In the genomic region with DNA sequence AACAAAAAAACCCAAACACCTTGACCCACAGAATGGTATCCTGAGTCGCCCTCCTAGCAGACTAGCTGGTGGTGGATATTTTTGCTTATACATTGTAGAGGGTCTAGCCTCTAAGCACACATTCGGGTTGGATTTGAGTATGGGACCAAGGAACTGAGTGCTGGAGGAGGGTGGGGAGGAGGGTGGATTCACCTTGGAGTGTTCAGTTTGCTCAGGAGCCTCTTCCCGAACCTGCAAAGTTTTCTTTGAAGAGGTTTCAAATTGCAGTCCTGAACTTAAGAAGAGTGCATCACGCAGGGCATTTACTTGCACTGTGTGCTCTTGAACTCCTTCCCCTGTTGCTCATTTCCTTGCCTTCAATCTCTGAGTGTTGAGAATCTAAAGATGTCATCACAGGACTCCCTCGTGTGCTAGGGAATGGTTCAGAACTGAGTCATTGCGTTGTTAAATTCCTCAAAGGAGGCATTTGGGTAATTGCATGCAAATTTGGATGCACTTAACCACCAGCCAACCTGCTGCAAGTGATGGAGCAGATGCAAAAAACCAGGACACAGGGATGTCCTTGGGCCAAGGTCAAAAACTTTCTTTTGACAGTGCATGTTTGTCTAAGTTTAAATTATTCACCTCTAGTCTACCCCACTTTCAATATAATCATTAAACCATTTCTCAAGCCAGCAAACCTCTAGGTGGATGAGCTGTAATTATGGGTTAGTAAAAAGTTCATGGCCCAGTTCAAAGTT, we compare ENCODE assay signal across 8 mouse cellular contexts. TPM values are rescaled to one million over a fixed set of nuclear protein-coding genes. Genes with fewer than 3 reads are reported as not detected.
DNase-seq lines count a peak whose midpoint lies in the region; ATAC-seq lines count a peak whose summit lies in the region.

No protein-coding gene starts in this region.

- H3K4me1 ChIP-seq in heart, embryonic 13.5 days: peaks cover 48% of the 10 kb centered on the region
- peaks cover 24% of the 10 kb centered on the region for H3K4me1 ChIP-seq in hindbrain, embryonic 15.5 days (replicated peaks)
- peaks cover 22% of the 10 kb centered on the region for H3K4me1 ChIP-seq in midbrain, embryonic 10.5 days

- H3K36me3 ChIP-seq in heart, embryonic 13.5 days: no peaks in the 10 kb centered on the region
- no peaks in the 10 kb centered on the region for H3K36me3 ChIP-seq in hindbrain, embryonic 15.5 days
- no peaks in the 10 kb centered on the region for H3K36me3 ChIP-seq in midbrain, embryonic 10.5 days

- H3K4me2 ChIP-seq in heart, embryonic 13.5 days: peak overlapping the region; percentile 69
- H3K4me2 ChIP-seq in hindbrain, embryonic 15.5 days: peak overlapping the region; percentile 61

- no peak for DNase-seq in heart, adult 9 months (ENCODE audit: low spot score in 2 of 2)
- peak; percentile 2 for DNase-seq in brain, embryonic 18.5 days (ENCODE audit: low read depth, low spot score)
- DNase-seq in midbrain, embryonic 10.5 days (ENCODE audit: low spot score): no peak
- DNase-seq in layer of hippocampus, adult 9-11 months: no peak
- DNase-seq in T-cell, adult 2 months (ENCODE audit: low spot score): no peak
- DNase-seq in ovary, postnatal 36 days (ENCODE audit: low spot score): no peak

- H3K4me3 ChIP-seq in heart, embryonic 13.5 days: peak overlapping the region; percentile 90
- peak overlapping the region; percentile 84 for H3K4me3 ChIP-seq in hindbrain, embryonic 15.5 days
- H3K4me3 ChIP-seq in midbrain, embryonic 10.5 days: peak overlapping the region; percentile 81

- peak overlapping the region; percentile 99 for H3K27ac ChIP-seq in heart, embryonic 13.5 days (replicated peaks)
- peak overlapping the region; percentile 97 for H3K27ac ChIP-seq in hindbrain, embryonic 15.5 days (replicated peaks)
- H3K27ac ChIP-seq in midbrain, embryonic 10.5 days (replicated peaks): peak overlapping the region; percentile 91

- H3K9me3 ChIP-seq in heart, embryonic 13.5 days: no peaks in the 10 kb centered on the region
- H3K9me3 ChIP-seq in hindbrain, embryonic 15.5 days: no peaks in the 10 kb centered on the region
- H3K9me3 ChIP-seq in midbrain, embryonic 10.5 days (replicated peaks): no peaks in the 10 kb centered on the region

- H3K9ac ChIP-seq in heart, embryonic 13.5 days: peak overlapping the region; percentile 94
- peak overlapping the region; percentile 93 for H3K9ac ChIP-seq in hindbrain, embryonic 15.5 days

- no peaks in the 10 kb centered on the region for H3K27me3 ChIP-seq in heart, embryonic 13.5 days (replicated peaks)
- no peaks in the 10 kb centered on the region for H3K27me3 ChIP-seq in hindbrain, embryonic 15.5 days
- peaks cover 22% of the 10 kb centered on the region for H3K27me3 ChIP-seq in midbrain, embryonic 10.5 days (ENCODE audit: low read depth, poor library complexity, severe bottlenecking)

- ATAC-seq in heart, embryonic 13.5 days (ENCODE audit: extremely low read depth, insufficient number of reproducible peaks, low FRiP score, low TSS enrichment): no peak
- ATAC-seq in hindbrain, embryonic 15.5 days (ENCODE audit: low FRiP score, low read depth): 0 out of 2 replicates have a peak, but pooled peaks have one; percentile 4

- WGBS in heart, embryonic 13.5 days: 7% methylated on average over 6 of the region's 6 CpGs
- WGBS in hindbrain, embryonic 15.5 days: 11% methylated on average over 6 of the region's 6 CpGs
- WGBS in midbrain, embryonic 10.5 days: 16% methylated on average over 6 of the region's 6 CpGs

RNA-seq across cellular contexts. Expression of a gene that starts 1.7 kb away (rescaled TPM):
- polyA plus RNA-seq in heart, embryonic 13.5 days (2015; fragmentation: Nextera tagmentation; extraction: Ambion mirVana): 273 and 298 TPM in 2 replicates
- polyA plus RNA-seq in hindbrain, embryonic 15.5 days (2015; fragmentation: Nextera tagmentation; extraction: Ambion mirVana): 360 and 362 TPM in 2 replicates
- polyA plus RNA-seq in midbrain, embryonic 10.5 days (2016; fragmentation: Nextera tagmentation; extraction: Ambion mirVana): 118 and 140 TPM in 2 replicates

RNA-seq across cellular contexts. Expression of a gene that starts 32.3 kb away (rescaled TPM):
- polyA plus RNA-seq in heart, embryonic 13.5 days (2015; fragmentation: Nextera tagmentation; extraction: Ambion mirVana): 20.9 and 22.6 TPM in 2 replicates
- polyA plus RNA-seq in hindbrain, embryonic 15.5 days (2015; fragmentation: Nextera tagmentation; extraction: Ambion mirVana): 38.3 and 40.5 TPM in 2 replicates
- 41.3 and 52.2 TPM in 2 replicates for polyA plus RNA-seq in midbrain, embryonic 10.5 days (2016; fragmentation: Nextera tagmentation; extraction: Ambion mirVana)

RNA-seq across cellular contexts. Expression of a gene that starts 48.5 kb away (rescaled TPM):
- 9.7 and 10.6 TPM in 2 replicates for polyA plus RNA-seq in heart, embryonic 13.5 days (2015; fragmentation: Nextera tagmentation; extraction: Ambion mirVana)
- 9.8 TPM in 2 replicates for polyA plus RNA-seq in hindbrain, embryonic 15.5 days (2015; fragmentation: Nextera tagmentation; extraction: Ambion mirVana)
- polyA plus RNA-seq in midbrain, embryonic 10.5 days (2016; fragmentation: Nextera tagmentation; extraction: Ambion mirVana): 4.4 and 5.0 TPM in 2 replicates
